Mouse (Mus musculus) cerebellum, postnatal 14 days (tissue): ENCODE results near the gene Zbtb25.

Experiments used
- DNase-seq, 2 experiments: peaks; one replicate each; pipeline ENCODE4 v3.0.0; 2021; ENCODE audit warnings: mixed read lengths in 2 of 2

Zbtb25 gene

DNA sequence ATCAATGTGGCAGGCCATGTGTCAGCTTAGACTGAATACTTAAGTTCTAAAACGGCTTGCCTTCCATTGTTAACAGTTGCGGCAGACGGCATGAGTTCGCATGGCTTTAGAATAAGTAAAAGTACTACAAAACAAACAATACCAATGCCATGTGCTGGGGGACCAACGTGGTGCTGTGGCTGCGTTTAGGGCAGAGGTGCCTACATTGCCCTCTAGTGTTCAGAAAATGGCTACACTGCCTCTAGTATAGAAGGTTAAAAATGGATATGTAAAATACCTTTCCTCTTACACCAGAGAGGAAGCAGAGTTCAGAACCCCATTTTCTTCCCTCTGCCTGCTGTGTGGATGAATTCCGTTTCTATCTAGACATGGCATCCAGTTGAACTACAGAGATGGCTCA lies 7.2 kb upstream of the Zbtb25 start:
- DNase-seq = peak; percentile 37 to 44

DNA sequence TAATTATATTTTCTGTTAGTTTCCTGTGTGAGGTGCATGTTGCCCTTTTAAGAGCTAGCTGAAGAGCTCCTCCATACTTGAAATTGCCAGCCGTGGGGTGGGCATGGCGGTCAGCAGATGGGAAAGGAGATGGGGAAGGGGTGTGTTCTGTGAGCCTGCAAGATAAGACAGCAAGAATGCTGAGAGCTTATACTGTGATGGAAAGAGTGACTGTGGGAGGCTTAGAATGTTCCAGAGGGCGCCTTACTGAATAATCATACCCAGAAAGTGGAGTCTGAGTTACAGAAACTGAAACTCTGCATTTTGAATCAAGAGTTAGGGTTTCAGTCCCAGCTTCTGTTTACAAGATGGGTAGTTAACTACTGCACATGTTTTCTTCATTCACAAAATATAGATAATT lies 6.1 kb upstream of the Zbtb25 start:
- no peak for DNase-seq

- no peak for DNase-seq
These were observed 5.5 kb upstream of the Zbtb25 start for GRCm38 (mm10) chr12:76374911-76375310.

DNA sequence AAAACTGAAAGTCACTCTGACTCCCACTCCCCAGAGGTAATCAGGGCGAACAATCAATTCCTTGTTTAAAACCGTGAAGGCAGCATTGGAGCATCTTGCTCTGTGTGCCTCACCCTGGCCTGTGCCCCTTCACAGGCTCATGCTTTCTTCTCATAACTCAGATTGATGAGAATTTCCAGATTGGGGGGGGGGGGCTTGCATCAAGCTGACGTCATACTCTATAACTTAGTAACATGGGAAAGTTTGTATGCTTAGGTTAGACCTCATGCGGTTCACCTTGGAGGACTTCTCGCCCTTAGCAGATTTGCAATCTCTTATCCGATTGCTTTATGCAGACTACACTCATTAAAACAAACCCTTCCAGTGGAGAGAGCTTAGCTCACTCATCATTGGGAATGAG lies 4.6 kb upstream of the Zbtb25 start:
- DNase-seq = no peak

GRCm38 (mm10) chr12:76372881-76373818 lies 3.7 kb upstream of the Zbtb25 start:
- DNase-seq = peak in 1 of 2 experiments; percentile 42

DNA sequence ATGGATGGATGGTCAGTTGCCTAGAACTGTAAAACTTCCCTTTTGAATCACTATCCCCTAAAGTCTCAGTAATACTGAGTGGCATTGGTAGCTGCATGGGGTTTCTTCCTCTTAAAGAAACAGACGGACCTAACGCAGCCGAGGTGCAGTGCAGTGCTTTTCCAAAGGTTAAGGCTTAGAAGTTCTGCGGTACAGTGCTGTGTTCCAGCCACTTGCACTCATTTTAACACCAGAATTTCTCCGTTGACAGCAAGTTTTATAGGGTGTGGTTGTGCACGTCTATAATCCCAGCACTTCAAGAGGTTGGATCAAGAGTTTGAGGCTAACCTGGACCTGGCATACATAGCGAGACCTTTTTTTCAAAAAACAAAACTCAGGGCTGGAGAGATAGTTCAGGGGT lies 2.6 kb upstream of the Zbtb25 start:
- no peak for DNase-seq

DNA sequence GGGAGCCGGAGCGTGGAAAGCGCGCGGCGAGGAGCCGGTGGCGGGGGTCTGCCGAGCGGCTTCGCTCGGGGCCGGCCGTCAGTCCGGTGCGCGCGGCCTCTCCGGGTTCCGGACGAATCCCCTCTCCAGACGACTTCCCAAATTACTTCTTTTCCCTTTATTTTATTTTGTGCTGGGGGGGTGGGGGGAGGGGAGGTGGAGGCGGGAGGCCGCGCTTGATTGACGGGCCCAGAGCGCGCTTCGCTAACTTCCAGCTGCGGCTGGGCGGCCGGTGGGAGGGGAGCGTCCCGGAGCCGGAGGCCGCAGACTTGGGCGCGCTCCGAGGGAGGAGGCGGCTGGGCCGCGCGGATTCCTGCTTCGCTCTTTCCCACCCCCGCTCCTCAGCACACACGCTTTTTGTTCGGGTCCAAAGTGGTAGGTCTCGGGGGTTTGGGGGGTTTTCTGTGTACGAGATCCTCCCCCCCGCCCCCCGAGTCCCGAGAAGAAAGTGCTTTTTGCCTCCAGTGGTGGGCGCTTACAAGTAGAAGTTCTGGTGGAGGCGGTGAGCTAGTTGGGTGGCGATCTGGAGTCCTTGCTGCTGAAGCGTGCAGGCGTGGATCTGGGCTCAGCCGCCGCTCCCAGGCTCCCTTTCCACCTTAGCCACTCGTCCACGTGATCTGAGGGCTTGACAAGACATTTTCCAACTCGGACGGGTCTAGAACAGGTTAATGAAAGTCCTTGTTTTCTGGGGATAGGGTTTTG lies 1.6 kb upstream of the Zbtb25 start:
- DNase-seq = peak; percentile 60 to 63

DNA sequence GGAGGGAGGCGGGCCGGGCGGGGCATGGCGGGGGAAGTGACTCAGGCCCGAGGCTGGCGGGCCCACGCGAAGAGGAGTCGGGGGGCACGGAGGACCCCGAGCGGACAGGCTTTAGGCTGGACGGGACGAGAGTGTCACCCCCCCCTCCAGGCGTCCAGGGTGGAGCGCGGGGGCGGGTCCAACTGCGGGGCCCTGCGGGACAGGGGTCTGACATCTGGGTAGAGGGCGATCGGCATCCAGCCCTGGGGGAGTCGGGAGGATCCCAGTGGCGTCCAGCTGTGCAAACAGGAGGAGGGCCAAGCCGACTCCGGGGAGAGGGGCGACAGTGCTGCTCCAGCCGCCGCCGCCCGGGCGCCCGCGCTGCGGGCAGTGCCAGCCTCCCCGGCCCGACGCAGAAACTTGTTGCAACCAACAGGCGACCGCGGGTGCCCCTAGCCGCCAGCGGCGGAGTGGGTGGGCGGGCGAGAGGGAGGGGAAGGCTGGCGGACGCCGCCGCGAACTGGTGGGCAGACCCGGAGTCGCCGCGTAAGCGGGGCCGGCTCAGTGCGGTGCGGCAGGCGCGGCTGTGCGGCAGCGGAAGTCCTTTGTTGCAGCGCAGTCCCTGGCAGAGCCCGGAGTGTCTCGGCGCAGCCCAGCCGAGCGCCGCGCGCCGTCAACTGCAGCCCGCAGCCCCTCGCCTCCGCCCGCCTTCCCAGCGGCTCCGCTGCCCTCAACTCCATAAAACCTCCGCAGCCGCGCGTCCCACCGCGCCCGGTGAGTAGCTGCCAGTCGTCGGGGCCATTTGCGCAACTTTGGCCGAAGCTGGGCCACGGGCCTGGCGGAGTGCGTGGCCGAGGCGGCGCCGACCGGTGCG lies 802 bp upstream of the Zbtb25 start, which contains the start of gene Zbtb1:
Gene Zbtb1 (plus strand): TSS at position 289 of the 853 bp plus-strand sequence.
- DNase-seq = peak; percentile 79 to 81

DNA sequence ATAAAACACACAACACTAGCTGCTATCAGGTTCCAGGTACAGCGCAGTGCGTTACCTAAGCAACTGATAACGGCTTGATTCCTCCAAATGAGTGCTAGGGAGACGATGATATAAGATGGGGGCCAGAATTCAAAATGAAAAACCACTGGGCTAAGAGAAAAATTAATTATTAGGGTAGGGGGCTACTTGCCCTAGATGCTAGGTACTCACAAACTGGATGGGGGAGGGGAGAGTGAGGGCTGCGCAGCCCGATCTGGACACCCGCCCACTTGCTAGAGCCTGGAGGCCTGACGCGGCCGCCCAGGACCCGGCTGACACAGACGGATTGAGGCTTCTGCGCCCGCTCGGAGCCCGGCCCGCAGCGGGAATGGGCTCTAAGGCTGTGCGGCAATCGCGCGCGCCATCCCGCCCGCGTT lies 604 bp downstream of the Zbtb25 start:
- DNase-seq = peak; percentile 83 to 88

- DNase-seq = peak; percentile 15 to 23
These were observed 1.1 kb downstream of the Zbtb25 start for GRCm38 (mm10) chr12:76368201-76368789.

DNA sequence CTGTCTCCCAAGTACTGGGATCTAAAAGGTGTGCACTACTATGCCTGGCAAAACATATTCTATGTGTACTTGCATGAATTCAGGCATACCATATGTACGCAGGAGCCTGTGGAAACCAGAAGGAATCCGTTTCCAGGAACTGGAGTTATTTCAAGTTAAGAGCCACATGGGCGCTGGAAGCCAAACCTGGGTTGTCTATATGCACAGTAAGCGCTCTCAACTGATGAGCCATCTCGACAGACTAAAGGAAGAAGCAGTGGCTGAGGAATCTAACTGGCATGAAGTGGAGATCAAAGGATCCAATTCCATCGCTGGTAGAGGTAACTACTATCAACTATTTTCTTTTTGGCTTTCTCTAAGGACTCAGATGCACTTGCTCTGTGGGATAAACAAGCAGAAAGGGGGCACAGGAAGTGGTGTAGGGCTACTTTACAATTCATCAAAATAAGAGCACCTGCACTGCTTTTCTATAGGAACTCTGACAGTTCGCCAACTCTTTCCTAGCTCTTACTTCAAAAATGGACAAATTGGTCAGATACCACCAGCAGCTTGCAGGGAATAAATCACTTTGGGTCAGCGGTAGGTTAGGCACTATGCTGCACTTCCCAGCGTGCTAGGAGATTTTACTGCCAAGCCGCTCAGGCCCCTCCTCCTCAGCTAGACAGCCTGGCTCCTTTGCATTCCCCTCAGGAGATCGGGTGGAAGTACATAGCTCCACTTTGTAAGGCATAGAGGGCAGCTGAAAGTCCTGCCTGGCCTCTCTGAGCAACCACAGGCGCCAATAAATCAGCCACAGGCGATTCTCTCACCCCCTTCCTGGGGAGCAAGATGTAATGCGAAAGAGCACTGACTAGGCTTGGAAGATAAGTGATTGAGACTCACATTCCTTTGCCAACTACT lies 2.1 kb downstream of the Zbtb25 start:
- peak; percentile 49 to 54 for DNase-seq

- no peak for DNase-seq
These were observed 3.1 kb downstream of the Zbtb25 start for GRCm38 (mm10) chr12:76366276-76366675.

- no peak for DNase-seq
These were observed 7.1 kb downstream of the Zbtb25 start for GRCm38 (mm10) chr12:76362303-76362676.

DNA sequence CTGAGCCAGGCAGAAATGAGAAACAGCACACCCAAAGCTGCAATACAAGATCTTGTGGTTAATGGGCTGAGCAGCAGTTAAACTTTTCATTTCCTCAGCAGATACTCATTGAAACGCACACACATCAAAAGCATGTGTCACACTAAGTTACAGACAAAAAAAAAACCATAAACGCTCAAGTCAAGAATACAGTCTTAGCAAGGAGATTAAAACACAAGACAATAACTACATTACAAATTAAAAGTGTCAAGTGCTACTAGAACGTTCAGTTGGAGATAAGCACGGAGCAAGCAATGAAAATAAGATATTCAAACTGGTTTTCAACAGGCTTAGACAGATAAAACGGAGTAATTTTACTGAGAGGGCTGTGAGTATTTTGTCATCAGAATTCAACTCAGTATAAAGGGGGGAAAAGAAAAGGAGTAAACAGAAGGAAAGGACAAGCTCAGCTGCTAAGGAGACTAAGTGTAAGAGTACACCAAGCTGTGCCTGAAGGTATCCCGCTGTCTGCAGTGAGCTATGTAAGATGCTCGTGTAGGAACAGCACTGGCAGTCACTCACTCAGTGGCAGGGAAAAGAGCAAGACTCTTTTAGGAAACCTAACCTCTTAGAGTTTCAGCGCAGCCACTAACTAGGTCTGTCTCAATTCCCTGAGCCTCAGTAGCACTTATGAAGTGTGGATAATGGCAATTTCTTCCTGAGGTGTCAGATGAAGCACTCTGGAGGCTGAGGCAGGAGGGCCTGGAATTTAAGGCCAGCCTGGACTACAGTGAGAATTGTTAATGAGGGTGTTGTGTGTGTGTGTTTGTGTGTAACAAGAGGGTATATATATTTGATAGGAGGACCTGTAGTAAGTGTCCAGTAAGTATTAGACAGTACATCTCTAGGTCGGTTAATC lies 7.7 kb downstream of the Zbtb25 start:
- no peak for DNase-seq

GRCm38 (mm10) chr12:76360868-76361267 lies 8.5 kb downstream of the Zbtb25 start:
- DNase-seq = no peak

DNA sequence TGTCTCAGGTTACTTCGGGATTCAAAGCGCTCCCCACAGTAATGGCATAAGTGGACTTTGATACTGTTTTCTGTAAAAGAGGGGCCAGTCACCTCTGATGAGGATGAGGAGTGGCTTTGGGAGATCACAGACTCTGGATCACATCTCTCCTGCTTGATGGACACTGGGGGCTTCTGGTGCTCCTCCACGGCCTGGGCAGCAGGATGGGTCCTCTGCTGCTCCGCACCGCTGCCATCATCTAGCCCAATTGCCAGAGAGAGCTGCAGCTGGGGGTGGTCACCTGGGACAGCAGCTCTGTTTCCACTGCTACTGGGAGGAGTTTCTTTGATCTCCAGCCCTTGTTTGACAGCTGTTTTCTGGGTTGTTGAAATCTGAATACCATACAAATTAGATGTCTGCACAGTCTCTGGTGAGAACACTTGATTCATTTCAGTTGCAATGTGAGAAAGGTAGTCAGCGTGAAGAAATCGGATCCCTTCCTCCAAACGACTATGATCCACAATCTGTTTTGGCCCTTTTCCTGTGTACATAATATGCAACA lies 19.7 kb downstream of the Zbtb25 start:
- no peak for DNase-seq

DNA sequence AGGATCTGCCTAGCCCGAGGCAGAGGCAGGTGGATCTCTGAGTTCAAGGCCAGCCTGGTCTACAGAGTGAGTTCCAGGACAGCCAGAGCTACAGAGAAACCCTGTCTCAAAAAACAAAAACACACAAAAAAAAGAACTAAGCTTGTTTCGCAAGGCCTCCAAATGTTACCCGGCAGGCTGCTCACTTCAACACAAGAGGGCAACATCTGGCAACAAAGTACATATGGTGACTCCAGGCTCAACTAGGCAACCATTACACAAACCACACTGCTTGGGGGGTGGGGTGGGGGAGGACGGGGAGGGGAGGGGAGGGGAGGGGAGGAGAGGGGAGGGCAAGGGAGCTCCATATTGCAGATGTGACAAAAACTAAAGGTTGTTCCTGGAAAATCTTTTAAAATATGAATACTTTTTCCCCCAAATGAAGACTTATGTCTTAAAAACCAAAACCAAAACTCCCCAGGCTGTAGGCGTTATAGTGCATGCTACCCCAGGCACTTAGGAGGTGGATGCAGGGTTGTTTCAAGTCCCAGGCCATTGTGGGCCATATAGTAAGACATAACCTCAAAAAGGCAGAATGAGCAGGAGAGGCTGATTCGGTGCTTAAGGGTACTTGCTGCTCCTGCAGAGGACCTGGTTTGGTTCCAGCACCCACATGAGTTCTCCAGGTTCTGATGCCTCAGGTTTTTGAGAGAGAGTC lies 23.5 kb downstream of the Zbtb25 start:
- no peak for DNase-seq

DNA sequence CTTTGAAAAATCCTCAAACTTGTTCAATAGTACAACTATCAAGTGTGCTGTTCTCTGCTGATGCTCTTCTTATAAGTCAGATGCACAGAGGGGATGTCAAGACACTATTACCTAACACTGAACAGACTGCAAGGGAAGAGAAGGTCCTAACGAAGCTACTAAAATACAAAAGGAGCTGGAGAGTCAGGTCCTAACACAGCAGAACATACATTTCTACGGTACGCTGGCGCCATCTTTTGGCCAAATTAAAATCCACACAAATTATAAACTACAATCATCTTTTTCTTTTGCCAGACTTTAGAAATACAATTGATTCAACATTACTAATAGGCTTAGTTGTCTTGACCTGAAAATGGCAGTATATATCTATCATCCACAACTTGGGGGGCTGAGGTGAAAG lies 28.3 kb downstream of the Zbtb25 start:
- peak; percentile 79 to 82 for DNase-seq
